Mouse (Mus musculus) inflammation-experienced regulatory T-cells (primary cell): ENCODE measurements around the gene B4galt4. TPM values are rescaled to one million over a fixed set of nuclear protein-coding genes. Genes with fewer than 3 reads are reported as not detected.

Experiments used
- polyA plus RNA-seq, 2 experiments: library from polyadenylated mRNA; unstranded; fragments of 100-300 nt; shearing (Covaris generic); gene quantifications; one replicate each; pipeline ENCODE4 v1.2.1; 2017

Gene B4galt4
- 10 to 100 TPM in 1 of 2 experiments, 1 to 10 TPM in 1; 3.7 to 13.0 TPM for polyA plus RNA-seq

DNA sequence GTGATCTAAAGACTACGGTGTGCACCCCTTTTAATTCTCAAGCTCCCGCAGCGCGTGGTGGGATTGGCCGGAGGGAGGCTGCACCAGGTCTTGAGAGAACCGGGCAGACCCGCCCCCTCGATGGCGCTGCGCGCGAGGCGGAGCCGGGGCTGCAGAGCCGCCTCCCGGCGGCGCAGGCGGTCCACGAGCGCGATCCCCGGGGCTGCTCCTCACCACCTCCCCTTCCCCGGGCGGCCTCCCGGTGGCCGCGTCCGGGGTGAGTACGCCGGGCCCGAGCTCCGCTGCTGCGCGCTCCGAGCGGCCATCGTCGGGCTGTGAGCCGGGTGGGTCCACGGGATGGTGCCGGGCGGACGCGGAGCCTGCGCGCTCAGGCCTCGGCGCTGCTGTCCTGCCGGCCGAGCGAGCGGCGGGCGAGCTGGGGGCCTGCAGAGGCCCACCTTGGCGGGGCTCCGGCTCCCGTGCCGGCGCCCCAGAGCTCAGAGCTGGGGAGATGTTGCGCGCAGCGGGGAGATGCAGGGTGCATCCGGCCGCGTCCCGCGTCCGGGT, at the start of gene B4galt4:
TSS of gene B4galt4 (plus strand) at position 152 of the 546 bp plus-strand sequence.

DNA sequence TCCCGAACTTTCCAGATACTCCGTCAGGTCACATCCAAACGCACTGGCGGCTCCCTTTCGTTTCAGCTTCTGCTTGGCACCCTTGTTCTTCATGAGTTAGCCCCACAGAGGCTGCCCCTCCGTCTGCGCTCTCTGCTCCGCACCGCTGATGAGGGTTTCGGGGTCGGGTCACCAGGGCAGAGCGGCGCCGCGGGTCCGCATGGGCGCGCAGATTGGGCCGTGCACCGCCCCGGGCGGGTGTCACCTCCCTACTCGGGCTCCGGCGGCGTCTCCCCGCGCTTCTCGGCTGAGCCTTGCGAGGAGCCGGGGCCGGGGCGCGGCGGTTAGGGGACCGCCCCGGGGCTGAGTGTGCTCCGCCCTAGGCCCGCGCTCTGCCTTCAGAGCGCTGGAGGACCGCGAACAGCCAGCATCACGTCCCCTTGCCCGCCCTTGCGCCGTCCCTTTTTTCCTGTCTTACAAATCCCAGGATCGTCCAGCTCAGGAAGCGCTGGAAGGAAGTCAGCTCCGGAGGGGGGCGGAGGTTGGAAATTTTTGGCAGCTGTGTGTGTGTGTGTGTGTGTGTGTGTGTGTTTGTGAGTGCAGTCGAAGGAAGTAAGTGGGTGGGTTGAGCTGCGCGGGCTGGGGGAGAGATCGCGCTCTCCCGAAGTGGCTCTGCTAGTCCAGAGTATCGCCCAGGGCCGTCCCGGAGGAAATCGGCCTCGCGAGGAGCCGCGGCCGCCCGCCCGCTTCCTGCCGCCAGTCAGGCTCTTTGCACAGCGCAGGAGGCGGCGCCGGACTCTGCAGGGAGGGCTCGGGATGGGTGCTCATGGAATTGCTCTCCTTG, 29.3 kb upstream of the B4galt4 start, which contains the start of gene Arhgap31:
TSS of gene Arhgap31 (minus strand) at position 694 of the 823 bp plus-strand sequence.

DNA sequence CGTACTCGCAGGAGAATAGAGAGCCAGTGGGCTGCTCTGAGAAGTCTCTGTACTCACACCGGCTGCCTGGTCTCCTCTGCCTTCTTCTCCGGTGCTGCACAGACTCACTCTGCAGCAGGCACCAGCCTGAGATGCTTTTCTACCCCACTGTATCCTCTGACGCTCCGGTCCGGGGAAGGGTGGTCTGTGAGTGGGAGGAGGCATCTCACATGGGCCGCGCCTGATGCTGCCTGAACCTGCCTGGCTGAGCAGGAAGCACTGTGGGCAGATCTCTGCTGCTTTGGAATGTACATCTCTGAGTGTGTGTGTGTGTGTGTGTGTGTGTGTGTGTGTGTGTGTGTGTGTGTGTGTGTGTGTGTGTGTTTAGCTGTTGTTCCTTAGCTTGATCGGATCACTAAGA, 58.0 kb downstream of the B4galt4 start, which contains the start of gene Upk1b:
TSS of gene Upk1b (minus strand) at position 238 of the 400 bp plus-strand sequence.

Other genes with a start within 250 kb of the B4galt4 start
- gene Timmdc1, start 219.6 kb upstream of the B4galt4 start, polyA plus RNA-seq, result 1 to 10 TPM; 5.4 to 6.7 TPM
- gene Poglut1, start 192.0 kb upstream of the B4galt4 start, polyA plus RNA-seq, result 10 to 100 TPM; 47.9 to 64.8 TPM
- 10 to 100 TPM; 42.0 to 45.0 TPM for gene Tmem39a, start 183.6 kb upstream of the B4galt4 start, polyA plus RNA-seq
- gene Arhgap31, start 29.0 kb upstream of the B4galt4 start, polyA plus RNA-seq, result 10 to 100 TPM; 39.0 to 58.8 TPM
- gene Upk1b, start 58.1 kb downstream of the B4galt4 start, polyA plus RNA-seq, result under 1 TPM in 1 of 2 experiments, not detected in 1; 0.37 TPM
- gene 4930435E12Rik, start 86.5 kb downstream of the B4galt4 start, polyA plus RNA-seq, result not detected
- under 1 TPM in 1 of 2 experiments, not detected in 1; 0.13 TPM for gene Igsf11, start 150.4 kb downstream of the B4galt4 start, polyA plus RNA-seq